Mouse (Mus musculus): Measurements from ENCODE around the gene Rrp12.

GRCm38 (mm10) chr19:41818749-41819148, 77.2 kb downstream of the Rrp12 start:
- TF ChIP-seq CTCF (IDR thresholded peaks at IDR 0.05; ENCODE audit: low read depth) (no peak), EP300 (IDR thresholded peaks at IDR 0.05; ENCODE audit: low read depth) (no peak)
